Mouse (Mus musculus) spleen, adult 10 weeks (tissue): Measurements from ENCODE around the gene Jdp2. TPM values are rescaled to one million over a fixed set of nuclear protein-coding genes. Genes with fewer than 3 reads are reported as not detected.

ENCODE experiments used
- polyA plus RNA-seq: library from polyadenylated mRNA; stranded (reverse); fragments of 350-450 nt; fragmentation: Illumina TruSeq; extraction: RNeasy Lipid Tissue Mini Kit (QIAGEN cat#74804); gene quantifications from one replicate; pipeline ENCODE4 v1.2.3, GENCODE M21; 2015; ENCODE audit warnings: low replicate concordance; ENCODE audit not compliant: insufficient read depth

The Jdp2 gene
- polyA plus RNA-seq: 5.3 TPM

DNA sequence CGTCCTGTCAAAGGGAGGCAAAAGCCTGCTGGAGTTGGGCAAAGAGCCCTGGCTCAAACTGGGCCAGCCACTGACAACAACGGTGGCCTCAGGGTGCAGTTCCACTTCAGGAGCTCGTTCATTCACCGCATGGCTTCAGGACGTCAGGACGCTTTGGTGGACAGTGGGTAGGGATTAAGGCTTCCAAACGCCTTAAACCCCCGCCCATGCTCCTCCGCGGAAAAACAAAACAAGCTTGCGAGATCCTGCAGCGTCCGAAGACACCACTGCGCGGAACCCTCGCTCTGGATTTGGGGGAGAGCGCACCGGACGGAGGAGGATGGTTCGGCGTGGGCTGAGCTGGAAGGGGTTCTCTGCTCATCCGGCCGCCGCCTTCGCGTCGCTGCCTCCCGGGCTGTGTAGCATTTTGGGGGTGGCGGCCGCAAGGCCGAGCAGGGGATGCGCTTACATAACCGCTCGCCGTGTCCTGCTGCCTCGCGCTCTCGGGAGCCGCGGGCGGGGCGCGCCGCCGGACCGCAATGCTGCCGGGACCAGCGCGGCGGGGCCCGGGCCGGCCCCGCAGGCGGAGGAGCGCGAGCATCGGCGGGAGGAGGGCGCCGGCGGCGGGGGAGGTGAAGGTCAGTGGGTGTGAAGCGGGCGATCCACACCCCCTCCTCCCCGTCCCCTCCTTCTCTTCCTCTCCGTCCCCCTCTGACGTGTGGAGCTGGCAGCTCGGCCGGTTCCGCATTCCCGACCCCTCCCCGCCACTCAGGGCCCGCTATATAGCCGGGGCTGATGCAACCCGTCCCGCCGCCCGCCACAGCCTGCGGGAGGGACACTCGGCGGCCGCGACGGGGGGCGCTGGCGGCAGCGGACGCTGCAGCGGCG is at the start of gene Jdp2:
Gene Jdp2 (plus strand): TSS at position 417 of the 867 bp plus-strand sequence.

DNA sequence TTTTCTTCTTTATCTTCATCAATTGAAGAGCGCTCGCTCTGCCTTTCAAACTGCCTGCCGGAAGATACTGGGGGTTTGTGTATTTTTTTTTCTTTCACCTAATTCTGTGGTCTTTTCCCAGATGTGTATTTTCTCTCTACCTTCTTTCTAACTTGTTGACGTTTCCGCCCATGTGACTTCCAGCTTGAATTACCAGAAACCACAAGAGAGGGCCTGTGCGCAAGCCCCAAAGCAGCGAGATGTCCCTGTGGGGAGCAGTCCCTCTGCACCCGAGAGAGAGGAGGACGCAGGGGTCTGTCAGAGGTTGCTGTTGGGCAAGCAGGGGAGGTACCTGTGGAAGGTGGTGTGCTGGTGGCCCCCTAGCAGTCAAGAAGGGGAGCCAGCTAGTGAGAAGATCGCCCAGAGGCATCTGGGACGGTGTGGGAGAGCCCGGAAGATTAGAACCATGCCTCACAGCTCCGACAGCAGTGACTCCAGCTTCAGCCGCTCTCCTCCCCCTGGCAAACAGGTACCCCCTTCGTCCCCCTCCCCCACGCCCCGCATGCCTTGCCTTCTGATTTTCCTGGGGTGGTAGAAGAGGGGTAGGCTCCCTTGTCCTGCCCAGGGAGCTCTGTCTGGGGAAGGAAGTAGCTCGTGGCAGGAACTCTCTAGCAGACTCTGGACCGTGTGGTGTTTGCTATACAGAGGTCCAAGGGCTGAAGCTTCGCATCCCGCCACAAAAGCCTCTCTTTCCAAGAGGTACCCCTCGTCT is 87.8 kb downstream of the Jdp2 start, which contains the start of gene Batf:
Gene Batf (plus strand): TSS at position 204 of the 751 bp plus-strand sequence.

Other genes with a start within 250 kb of the Jdp2 start
- gene Tmed10, start 224.2 kb upstream of the Jdp2 start, polyA plus RNA-seq: 257 TPM
- gene Fos, start 125.1 kb upstream of the Jdp2 start, polyA plus RNA-seq: 7.8 TPM
- gene Batf, start 87.6 kb downstream of the Jdp2 start, polyA plus RNA-seq: 16.2 TPM
- gene Flvcr2, start 147.5 kb downstream of the Jdp2 start, polyA plus RNA-seq: 1.6 TPM
- gene Erg28, start 225.5 kb downstream of the Jdp2 start, polyA plus RNA-seq: 48.4 TPM
- gene Ttll5, start 225.6 kb downstream of the Jdp2 start, polyA plus RNA-seq: 11.0 TPM